Mouse (Mus musculus) embryonic stem cell, embryonic (primary cell): ENCODE results near the gene Cmtm8.

Experiments used
- CTCF ChIA-PET, 4 experiments: fragments of 300-600 bp in 2 of 4; fragments of 350-600 bp in 2 of 4; sonication (Branson Sonifier 250); formaldehyde crosslinking; loops; one replicate each; lab custom pipeline; 2022; ENCODE audit warnings: inconsistent platforms in 2 of 4; lab: Charles Lee
- POLR2A ChIA-PET, 4 experiments: fragments of 300-600 bp in 2 of 4; fragments of 350-600 bp in 2 of 4; sonication (Branson Sonifier 250); formaldehyde crosslinking; loops; one replicate each; lab custom pipeline; 2022; ENCODE audit warnings: antibody characterized with exemption in 4 of 4, inconsistent platforms in 1 of 4; lab: Charles Lee

Gene Cmtm8

DNA sequence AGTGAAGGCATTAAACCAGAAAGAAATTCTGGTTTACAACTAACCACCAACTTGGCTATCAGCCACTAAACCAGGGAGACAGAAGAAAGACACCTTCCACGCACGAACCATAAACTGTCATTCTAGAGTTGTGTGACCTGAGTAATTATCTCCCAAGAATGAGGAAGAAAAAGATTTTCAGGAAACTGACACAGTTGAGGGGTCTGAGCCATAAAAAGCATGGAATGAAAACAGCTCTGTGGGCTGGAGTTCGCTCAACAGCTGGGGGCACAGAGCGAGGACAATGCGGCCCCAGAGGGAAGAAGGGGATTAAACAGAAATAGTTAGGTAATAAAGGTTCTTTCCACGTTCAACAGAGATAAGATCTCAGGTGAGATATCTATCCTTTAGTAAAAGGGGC lies 12.4 kb downstream of the Cmtm8 start:
- POLR2A ChIA-PET, result interaction anchor here in 2 of 4 experiments (0.9 to 2.7 kb wide), 4 partner anchors 9 to 30 kb away, joined by 3 to 9 read pairs (median 6); partner anchors contain the start of gene Cmtm8 (in 2 of the 2)
- CTCF ChIA-PET, result interaction anchor here in 2 of 4 experiments (0.5 to 0.7 kb wide), 3 partner anchors 9 to 40 kb away, joined by 3 read pairs; no protein-coding TSS in a partner anchor

DNA sequence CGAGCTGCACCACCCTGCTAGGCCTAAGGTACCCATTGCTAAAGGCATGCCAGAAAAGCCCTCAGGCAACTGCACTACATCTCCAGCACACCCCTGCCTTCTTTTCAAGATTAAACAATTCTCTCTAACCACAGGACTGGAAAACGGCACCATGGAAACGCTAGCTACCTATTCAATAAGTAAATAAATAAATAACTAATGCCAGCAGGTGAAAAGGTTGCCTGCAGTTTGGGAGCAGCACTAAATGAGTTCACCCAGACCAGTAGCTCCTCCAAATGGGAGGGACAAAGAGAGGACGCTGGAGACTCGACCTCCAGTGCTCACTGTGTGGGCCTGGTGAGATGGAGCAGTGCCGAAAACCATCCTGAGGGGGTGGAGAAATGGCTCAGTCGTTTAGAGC lies 13.6 kb downstream of the Cmtm8 start:
- CTCF ChIA-PET, result interaction anchor here in 2 of 4 experiments (0.6 kb wide), 2 partner anchors 18 to 175 kb away, joined by 4 to 11 read pairs; no protein-coding TSS in a partner anchor
- POLR2A ChIA-PET, result interaction anchor here in 3 of 4 experiments (0.6 to 2.7 kb wide), 5 partner anchors 14 to 102 kb away, joined by 3 to 9 read pairs (median 3); partner anchors contain the start of gene Cmtm8 (in 1 of the 3)

DNA sequence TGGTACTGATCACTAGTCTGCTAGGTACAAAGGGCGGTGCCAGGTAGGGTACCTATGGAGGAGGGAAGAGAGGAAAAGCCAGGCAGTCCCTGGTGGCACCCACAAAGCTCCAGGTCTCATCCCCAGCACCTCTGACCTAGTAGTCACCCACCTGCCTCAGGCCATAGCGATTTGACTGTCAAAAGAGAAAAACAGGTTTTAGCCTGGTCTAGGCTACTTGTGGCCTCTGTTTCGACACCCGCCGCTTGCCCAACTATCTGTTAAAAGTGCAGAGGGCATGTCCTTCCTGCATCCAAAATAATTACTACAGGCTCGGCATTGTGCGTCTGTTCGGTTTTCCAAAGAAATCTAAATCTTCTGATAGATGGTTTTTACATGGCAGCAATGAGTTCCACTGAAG lies 14.3 kb downstream of the Cmtm8 start:
- ChIA-PET CTCF (no interaction called here), POLR2A (interaction anchor here in 3 of 4 experiments (0.6 to 1.3 kb wide), 4 partner anchors 14 to 103 kb away, joined by 3 to 7 read pairs (median 4); no protein-coding TSS in a partner anchor)

DNA sequence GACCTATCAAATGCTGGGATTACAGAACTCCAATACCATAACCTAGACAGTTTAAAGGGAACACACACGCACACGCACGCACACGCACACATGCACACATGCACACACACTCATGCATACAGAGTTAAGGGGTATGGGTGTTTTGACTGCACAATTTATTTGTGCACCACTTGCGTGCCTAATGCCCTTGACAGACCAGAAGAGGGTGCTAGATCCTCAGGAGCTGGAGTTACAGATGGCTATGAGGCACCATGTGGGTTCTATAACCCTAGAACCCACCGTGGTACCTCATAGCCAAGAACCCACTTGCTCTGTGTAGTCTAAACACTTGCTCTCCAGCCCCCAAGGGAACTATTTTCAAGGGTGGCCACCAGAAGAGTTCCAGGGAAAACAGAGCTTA lies 15.6 kb downstream of the Cmtm8 start:
- CTCF ChIA-PET, result interaction anchor here (0.5 to 1.5 kb wide), 11 partner anchors 15 to 180 kb away, joined by 3 to 7 read pairs (median 4); partner anchors contain the start of gene Cmtm8 (in 2 of the 4)
- POLR2A ChIA-PET, result interaction anchor here in 1 of 4 experiments (1.3 kb wide), 1 partner anchor 15 kb away, joined by 4 read pairs; no protein-coding TSS in a partner anchor

DNA sequence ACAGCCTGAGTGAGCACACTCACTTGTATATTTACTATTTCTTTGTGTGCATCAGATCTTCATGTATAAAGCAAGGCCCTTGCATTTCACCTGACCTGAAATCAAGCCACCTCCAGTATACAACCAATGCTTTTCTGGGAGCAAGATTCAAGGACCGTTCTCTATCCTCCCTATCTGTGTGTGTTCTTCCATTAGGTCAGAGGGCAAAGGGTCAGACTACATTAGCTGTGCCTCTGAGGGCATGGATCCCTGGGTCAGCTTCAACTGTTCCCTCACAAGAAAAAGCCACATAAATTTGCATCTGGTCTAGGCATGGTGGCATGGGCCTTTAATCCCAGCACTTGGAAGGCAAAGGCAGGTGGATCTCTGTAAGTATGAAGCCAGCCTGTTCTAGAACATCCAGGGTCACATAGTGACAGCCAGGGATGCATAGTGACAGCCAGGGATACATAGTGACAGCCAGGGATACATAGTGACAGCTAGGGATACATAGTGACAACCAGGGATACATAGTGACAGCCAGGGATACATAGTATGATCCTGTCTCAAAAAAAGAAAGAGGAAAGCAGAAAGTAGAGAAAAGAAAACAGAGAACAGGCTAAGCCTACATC lies 16.6 kb downstream of the Cmtm8 start:
- POLR2A ChIA-PET, result no interaction called here

DNA sequence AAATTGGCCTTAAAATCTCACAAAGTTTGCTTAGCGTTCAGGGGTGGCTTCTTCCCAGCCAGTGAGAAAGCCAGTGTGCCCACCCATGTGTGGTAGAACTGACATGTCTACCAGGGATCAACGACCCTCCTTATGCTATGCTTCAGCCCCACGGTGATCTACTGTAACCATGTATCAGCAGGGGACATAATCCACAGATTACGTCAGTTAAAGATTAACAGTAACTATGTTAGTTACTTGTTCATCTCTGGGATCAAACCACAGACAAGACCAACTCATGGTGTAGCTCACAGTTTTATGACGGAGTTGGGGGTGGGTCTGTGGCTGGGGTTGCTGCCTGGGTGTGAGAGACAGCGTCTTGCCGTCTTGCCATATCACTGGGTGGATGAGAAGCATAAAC lies 19.8 kb downstream of the Cmtm8 start:
- POLR2A ChIA-PET, result no interaction called here
- CTCF ChIA-PET, result interaction anchor here in 2 of 4 experiments (0.6 kb wide), 2 partner anchors 434 to 834 kb away, joined by 3 read pairs; no protein-coding TSS in a partner anchor

More for the DNA sequence above, 16.6 kb downstream of the Cmtm8 start:
- CTCF ChIA-PET, result interaction anchor here in 1 of 4 experiments (0.7 to 1.5 kb wide), 3 partner anchors 25 to 62 kb away, joined by 3 to 4 read pairs (median 3); no protein-coding TSS in a partner anchor

DNA sequence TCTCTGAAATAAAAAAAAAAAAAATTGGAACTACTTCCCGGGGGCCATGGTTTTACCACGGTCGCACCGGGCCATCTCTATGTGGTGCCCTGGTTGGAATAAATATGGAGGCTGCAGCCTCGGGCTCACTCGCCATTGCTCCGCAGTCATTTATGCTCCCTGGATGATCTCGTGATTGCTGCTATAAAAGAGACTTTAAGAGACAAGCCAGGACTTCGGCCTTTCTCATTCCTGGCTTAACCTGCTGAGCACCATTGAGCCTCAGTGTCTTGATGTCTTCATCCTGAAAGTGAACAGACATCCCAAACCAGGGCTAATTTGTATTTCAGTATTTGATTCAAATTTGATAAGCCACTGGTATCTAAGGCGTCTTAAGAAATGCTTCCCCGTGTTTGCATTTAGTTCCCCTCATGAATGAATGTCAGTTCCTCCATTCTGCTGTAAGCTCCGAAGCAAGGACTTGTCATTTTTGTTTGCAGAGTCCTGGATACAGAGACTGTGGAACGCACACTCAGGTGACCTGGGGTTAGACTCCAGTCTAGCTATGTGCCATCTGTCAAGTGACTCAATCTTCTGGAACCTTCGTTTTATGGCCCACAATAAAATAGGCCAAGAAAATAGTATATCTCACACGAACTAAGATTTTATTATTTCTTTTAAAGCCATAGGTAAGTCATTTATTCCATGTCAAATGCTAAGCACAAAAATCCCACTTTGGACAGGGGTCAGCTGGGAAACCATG lies 22.2 kb downstream of the Cmtm8 start:
- ChIA-PET POLR2A (interaction anchor here in 3 of 4 experiments (0.5 to 1.2 kb wide), 3 partner anchors 39 to 489 kb away, joined by 3 to 4 read pairs (median 3); no protein-coding TSS in a partner anchor), CTCF (interaction anchor here in 1 of 4 experiments (0.7 kb wide), 1 partner anchor 12 kb away, joined by 3 read pairs; no protein-coding TSS in a partner anchor)

DNA sequence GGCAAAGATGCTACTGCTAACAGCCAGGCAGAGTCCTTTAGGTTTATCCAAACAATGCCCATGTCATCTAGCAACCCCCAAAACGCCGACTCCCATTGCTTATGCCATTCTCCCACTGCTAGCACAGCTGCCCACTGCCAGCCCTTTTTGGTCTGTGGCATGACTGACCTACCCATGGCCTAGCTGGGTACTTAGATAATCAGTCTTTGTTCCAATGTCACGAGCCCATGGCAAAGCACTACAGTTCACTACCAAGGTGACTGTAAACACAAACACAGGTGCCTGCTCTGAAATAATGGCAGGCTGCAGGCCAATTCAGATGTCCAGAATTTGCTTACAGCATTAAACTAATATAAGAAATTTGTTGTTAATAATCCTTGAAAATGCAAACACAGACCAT lies 25.0 kb downstream of the Cmtm8 start:
- POLR2A ChIA-PET, result no interaction called here
- CTCF ChIA-PET, result no interaction called here

DNA sequence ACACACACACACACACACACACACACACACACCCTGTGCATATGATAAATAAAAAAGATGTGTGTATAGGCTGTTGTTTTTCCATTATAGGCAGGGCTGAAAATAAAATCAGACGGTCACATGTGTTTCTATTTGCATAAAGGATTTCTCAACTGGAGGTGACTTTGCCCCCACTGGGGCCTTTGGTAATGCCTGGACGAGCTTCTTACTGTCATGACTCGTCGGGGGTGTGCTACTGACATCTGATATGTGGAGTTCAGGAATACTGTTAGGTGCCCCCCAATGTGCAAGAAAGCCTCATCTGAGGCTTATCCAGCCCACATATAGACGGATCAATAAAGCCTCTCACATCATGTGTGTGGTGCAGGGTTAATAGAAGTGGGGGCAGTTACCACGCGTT lies 26.9 kb downstream of the Cmtm8 start:
- CTCF ChIA-PET, result no interaction called here

DNA sequence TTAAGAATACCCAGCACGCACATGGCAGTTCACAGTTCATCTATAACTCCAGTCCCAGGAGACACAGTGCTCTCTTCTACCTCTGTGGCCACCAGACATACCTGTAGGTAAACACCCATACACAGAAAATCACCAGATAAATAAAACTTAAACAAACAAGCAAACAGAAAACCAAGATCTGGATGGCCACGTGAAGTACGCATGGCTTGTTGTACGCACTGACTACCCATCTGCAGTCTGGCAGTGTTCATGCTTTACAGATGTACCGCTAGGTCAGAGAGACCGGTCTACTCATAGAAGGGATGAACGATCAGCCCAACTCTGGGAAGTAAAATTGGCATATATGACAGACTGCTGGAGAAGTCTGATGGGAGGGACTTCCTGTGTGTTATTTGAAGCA lies 27.8 kb downstream of the Cmtm8 start:
- CTCF ChIA-PET, result interaction anchor here in 1 of 4 experiments (1.1 kb wide), 1 partner anchor 106 kb away, joined by 3 read pairs; no protein-coding TSS in a partner anchor
- POLR2A ChIA-PET, result no interaction called here

More for the DNA sequence above, 26.9 kb downstream of the Cmtm8 start:
- POLR2A ChIA-PET, result interaction anchor here in 1 of 4 experiments (0.7 to 1.2 kb wide), 2 partner anchors 10 to 788 kb away, joined by 3 to 4 read pairs; no protein-coding TSS in a partner anchor

DNA sequence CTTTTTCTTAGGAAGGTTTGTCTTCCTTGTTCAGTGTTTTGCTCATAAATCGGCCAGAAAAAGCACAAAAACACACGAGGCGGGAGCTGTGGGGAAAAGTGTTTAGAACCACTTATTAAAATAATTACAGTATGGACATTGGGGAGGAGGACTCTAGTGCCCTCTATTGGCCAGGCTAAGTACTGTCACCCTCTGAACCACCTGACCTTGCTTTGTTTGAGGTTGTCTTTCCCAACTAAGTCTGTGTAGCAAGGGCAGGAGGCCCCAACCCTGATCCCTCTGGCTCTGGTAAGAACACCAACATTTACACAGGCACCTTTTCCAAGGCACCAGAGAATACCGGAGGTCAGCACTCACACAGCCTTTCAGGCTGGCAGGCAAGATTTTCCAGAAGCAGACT lies 28.6 kb downstream of the Cmtm8 start:
- POLR2A ChIA-PET, result interaction anchor here in 1 of 4 experiments (0.6 kb wide), 1 partner anchor 28 kb away, joined by 3 read pairs; no protein-coding TSS in a partner anchor
- CTCF ChIA-PET, result interaction anchor here in 1 of 4 experiments (1.0 to 1.1 kb wide), 2 partner anchors 13 to 105 kb away, joined by 3 read pairs; no protein-coding TSS in a partner anchor

DNA sequence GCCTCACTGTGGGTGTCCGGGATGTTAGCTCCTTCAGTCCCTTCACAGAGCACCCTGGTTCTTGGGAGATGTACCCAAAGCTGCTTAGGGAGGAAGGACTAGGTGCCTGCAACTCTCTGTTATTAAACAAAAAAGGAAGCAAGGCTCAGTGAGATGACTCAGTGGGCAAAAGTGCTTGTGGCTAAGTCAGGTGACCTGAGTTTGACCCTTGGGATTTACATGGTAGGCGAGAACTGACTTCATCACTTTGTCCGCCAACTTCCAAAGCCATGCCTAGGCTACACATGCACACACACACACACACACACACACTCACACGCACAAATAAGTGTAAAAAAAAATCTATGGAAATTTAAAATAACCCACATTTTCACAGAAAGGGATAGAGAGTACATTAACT lies 32.0 kb downstream of the Cmtm8 start:
- ChIA-PET POLR2A (no interaction called here), CTCF (no interaction called here)

DNA sequence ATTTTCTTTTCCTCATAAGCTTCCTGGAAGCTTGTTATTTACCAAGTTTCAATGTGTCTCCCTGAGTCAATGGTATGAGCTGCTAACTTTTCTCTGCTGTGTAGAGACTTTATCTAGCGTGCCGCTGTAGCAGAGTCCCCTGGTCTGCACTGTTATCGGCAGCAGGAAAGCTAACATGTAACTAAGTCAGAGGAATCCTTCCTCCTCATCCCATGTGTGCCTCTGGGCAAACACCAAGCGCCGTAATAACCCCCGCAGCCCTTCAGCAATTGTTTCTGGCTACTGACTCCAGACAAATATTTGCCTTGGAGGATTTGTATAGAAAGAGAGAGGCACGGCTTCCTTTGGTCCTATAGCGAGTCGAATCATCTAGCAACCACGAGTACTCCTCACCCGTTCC lies 33.1 kb downstream of the Cmtm8 start:
- POLR2A ChIA-PET, result interaction anchor here in 1 of 4 experiments (0.5 to 2.9 kb wide), 4 partner anchors 19 to 60 kb away, joined by 3 to 10 read pairs (median 4); no protein-coding TSS in a partner anchor
- CTCF ChIA-PET, result interaction anchor here in 1 of 4 experiments (0.5 kb wide), 1 partner anchor 78 kb away, joined by 3 read pairs; no protein-coding TSS in a partner anchor

DNA sequence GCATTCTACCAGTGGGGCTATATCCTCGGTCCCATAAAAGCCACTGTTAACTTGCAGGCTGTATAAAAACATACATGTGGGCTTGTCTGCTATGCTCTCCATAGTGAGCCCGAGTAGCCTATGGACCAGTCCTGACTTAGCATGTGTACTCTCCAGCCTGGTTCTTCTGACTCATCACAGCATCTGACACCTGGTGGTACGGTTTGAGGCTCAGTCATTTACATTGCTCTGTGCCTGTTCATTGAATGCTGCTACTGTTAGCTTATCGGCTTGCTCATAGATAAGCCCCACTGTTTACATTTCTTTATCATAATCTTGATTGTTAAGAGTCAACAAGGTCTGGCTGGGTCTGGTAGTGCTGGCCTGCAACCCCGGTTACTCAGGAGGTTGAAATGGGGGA lies 35.3 kb downstream of the Cmtm8 start:
- ChIA-PET POLR2A (interaction anchor here in 2 of 4 experiments (1.6 to 2.9 kb wide), 2 partner anchors 17 to 28 kb away, joined by 4 to 10 read pairs; partner anchors contain the start of gene Cmtm7 (in 1 of the 2)), CTCF (interaction anchor here in 2 of 4 experiments (1.1 to 1.3 kb wide), 3 partner anchors 45 to 148 kb away, joined by 3 read pairs; no protein-coding TSS in a partner anchor)

DNA sequence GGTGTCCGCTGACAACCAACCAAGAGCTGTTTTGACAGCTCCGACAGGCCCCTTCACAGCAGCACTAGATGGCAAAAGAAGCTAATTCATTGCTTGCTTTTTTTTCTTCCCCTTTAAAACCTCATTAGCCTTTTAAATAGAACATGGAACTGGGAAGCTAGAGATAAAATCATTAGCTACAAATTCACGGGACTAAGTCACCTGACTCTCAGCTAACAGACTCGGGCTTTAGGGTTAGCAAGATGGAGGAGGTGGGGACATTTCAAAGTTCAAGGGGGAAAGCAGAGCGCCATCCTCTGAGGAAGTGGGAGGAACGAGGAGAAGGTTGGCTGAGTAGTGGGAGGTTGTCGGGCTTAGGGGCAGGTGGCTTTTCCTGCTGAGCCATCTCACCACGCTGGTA lies 36.7 kb downstream of the Cmtm8 start:
- ChIA-PET CTCF (interaction anchor here in 2 of 4 experiments (0.7 to 1.3 kb wide), 5 partner anchors 44 to 281 kb away, joined by 3 to 4 read pairs (median 3); no protein-coding TSS in a partner anchor), POLR2A (interaction anchor here in 2 of 4 experiments (0.7 to 1.6 kb wide), 6 partner anchors 10 to 789 kb away, joined by 3 to 4 read pairs (median 3); partner anchors contain the start of genes Cmtm7 (in 1 of the 2) and Cmtm8 (in 1 of the 2))

DNA sequence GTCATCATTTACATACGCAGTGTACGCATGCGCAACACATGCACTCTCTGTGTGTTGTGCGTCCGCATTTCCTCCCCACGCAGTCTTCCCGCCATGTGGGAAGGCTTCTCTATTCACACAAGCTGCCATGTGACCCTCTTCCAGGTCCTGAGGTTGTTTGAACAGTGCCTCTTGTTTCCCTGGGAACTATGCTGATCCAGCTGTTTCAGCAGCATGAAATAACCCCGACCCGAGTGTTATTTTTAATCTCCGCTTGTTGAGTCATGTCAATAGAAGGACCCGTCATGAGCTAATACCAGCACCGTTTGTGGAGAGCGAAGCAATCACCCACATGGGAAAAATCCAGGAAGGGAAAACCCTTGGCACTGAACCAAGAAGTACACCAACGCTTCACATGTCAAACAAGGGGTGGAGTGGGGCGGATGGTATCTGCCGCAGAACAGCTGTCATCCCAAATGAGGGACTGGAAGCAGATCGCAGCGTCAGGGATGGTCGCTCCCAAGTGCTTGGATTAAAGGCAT lies 38.7 kb downstream of the Cmtm8 start:
- CTCF ChIA-PET, result no interaction called here

DNA sequence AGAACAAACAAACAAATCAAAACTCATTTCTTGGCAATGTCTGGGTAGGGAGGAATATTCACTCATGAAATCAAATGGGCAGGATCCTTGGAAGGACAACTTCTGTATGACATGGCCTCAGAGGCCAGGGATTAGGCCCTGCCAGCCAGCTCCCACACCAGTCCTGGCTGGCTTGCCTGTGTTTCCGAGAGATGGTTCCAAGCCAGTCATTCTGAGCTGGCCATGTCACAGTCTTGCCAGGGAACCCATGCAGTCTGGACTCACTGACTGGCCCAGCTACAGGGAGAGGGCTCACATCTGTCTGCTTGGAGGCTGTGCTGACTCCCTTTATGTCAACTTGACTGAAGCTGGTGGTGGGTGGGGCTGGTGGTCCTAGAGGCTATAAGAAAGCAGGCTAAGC lies 41.8 kb downstream of the Cmtm8 start:
- POLR2A ChIA-PET, result interaction anchor here in 3 of 4 experiments (0.6 to 1.3 kb wide), 6 partner anchors 13 to 752 kb away, joined by 3 to 7 read pairs (median 3); no protein-coding TSS in a partner anchor

More for the DNA sequence above, 38.7 kb downstream of the Cmtm8 start:
- POLR2A ChIA-PET, result interaction anchor here in 1 of 4 experiments (1.1 kb wide), 1 partner anchor 14 kb away, joined by 3 read pairs; no protein-coding TSS in a partner anchor

More for the DNA sequence above, 41.8 kb downstream of the Cmtm8 start:
- CTCF ChIA-PET, result interaction anchor here in 3 of 4 experiments (0.5 to 0.9 kb wide), 4 partner anchors 12 to 183 kb away, joined by 3 to 4 read pairs (median 3); no protein-coding TSS in a partner anchor
